Mouse (Mus musculus) liver, embryonic 15.5 days (tissue): Measurements from ENCODE around the gene Gm10024. TPM values are rescaled to one million over a fixed set of nuclear protein-coding genes. Genes with fewer than 3 reads are reported as not detected.
"Not testable (repeated sequence)": the region's sequence is repeated elsewhere in the genome, so short reads cannot be mapped to it uniquely, and the experiment has no call there.

Experiments used
- ATAC-seq: fragments of 200-750 bp; cut with Nextera tagmentation; 2 replicates; pipeline ENCODE4 v1.8.0; 2017; ENCODE audit warnings: moderate number of reproducible peaks, mild to moderate bottlenecking, moderate library complexity; ENCODE audit not compliant: insufficient read depth
- H3K27ac ChIP-seq: fragments of 300-500 bp; sonication (generic); replicated peaks from 2 replicates; pipeline ENCODE4 v1.5.1; 2015; ENCODE audit warnings: mild to moderate bottlenecking, inconsistent platforms
- H3K27me3 ChIP-seq: fragments of 300-500 bp; sonication (generic); 2 replicates; pipeline ENCODE4 v1.6.1; 2015; ENCODE audit warnings: mild to moderate bottlenecking, inconsistent platforms
- H3K36me3 ChIP-seq: fragments of 300-500 bp; sonication (generic); replicated peaks from 2 replicates; pipeline ENCODE4 v1.6.1; 2015; ENCODE audit warnings: moderate library complexity, mild to moderate bottlenecking, inconsistent platforms
- H3K4me1 ChIP-seq: fragments of 300-500 bp; sonication (generic); replicated peaks from 2 replicates; pipeline ENCODE4 v1.6.1; 2015; ENCODE audit warnings: inconsistent platforms
- H3K4me2 ChIP-seq: fragments of 300-500 bp; sonication (generic); 2 replicates; pipeline ENCODE4 v1.6.1; 2015; ENCODE audit warnings: moderate library complexity, mild to moderate bottlenecking, inconsistent platforms
- H3K4me3 ChIP-seq: fragments of 300-500 bp; sonication (generic); replicated peaks from 2 replicates; pipeline ENCODE4 v1.5.1; 2015; ENCODE audit warnings: mild to moderate bottlenecking, inconsistent platforms
- H3K9ac ChIP-seq: fragments of 300-500 bp; sonication (generic); 2 replicates; pipeline ENCODE4 v1.6.1; 2015; ENCODE audit warnings: moderate library complexity, mild to moderate bottlenecking, inconsistent platforms
- H3K9me3 ChIP-seq: fragments of 300-500 bp; sonication (generic); replicated peaks from 2 replicates; pipeline ENCODE4 v1.6.1; 2016; ENCODE audit warnings: inconsistent platforms
- WGBS: fragments of 180-500 bp; shearing (Covaris S2); methylation state at CpG from one replicate; pipeline ENCODE4 v1.1.7; 2015; ENCODE audit warnings: mixed read lengths; ENCODE audit not compliant: insufficient replicate concordance; 5-methylcytosine and 5-hydroxymethylcytosine counted together
- polyA plus RNA-seq: library from polyadenylated mRNA; unstranded; fragments of >200 nt; fragmentation: Nextera tagmentation; extraction: Ambion mirVana; gene quantifications from 2 replicates; pipeline ENCODE4 v1.2.1, GENCODE M21; 2015

The Gm10024 gene
- not detected in 2 replicates for polyA plus RNA-seq

DNA sequence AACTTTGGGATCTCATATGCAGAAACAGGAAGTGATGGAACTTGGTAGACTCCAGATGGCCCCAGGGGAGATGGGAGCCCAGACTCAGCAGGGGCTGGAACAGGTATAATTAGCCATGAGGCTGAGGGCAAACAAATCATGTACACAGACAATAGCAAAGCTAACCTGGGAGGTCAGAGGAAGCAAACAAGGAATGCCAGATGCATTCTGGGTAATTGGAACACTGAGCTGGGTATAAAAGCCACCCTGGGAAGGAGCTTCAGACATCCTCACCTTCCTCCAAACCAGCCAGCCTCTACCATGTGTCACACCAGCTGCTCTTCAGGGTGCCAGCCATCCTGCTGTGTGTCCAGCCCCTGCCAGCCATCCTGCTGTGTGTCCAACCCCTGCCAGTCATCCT, at the start of gene Gm10024:
TSS of gene Gm10024 (plus strand) at position 301 of the 400 bp plus-strand sequence.
- not testable (repeated sequence) for H3K9ac ChIP-seq, H3K4me3 ChIP-seq, H3K36me3 ChIP-seq, H3K27ac ChIP-seq, ATAC-seq, H3K4me2 ChIP-seq, H3K4me1 ChIP-seq, H3K9me3 ChIP-seq, H3K27me3 ChIP-seq

DNA sequence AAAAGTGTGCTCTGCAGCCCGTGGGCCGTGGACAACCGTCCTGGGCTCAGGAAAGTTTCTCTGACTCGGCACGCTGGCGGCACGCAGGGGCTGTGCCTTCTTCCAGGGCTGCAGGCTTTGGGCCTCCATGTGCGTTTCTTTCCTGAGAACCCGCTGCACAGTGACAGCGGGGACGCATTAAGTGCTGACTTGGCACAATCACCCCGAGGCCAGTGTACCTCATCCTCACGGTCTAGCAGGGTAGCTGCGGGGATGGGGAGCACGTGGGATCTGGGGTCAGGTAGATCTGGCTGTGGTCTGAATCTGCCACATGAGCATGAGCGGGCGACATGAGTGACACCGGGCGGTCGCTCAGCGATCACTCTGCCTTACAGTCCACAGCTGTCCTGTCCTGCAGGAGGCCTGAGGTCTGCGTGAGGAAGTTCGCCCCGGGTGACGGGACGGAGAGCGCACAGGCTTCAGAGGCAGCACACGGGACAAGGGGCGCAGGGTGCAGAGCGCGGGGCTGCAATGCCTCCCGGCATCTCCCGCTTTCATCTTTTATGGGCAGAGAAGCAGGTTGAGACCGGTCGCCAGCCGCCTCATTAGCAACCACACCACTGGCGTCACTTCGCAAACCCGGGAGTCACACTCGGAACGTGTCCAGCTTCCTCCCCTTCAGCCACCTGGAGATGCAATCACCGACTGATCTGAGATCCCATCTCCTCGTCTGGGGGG, 47.1 kb upstream of the Gm10024 start:
- no peak overlapping the region for H3K9ac ChIP-seq
- no peaks in the 10 kb centered on the region for H3K4me1 ChIP-seq
- WGBS = 41% methylated on average over 43 of the region's 43 CpGs
- no peak for ATAC-seq
- no peak overlapping the region for H3K4me3 ChIP-seq
- no peak overlapping the region for H3K4me2 ChIP-seq
- H3K27ac ChIP-seq = no peak overlapping the region
- H3K9me3 ChIP-seq = no peaks in the 10 kb centered on the region
- peaks cover 23% of the 10 kb centered on the region for H3K27me3 ChIP-seq
- no peaks in the 10 kb centered on the region for H3K36me3 ChIP-seq

DNA sequence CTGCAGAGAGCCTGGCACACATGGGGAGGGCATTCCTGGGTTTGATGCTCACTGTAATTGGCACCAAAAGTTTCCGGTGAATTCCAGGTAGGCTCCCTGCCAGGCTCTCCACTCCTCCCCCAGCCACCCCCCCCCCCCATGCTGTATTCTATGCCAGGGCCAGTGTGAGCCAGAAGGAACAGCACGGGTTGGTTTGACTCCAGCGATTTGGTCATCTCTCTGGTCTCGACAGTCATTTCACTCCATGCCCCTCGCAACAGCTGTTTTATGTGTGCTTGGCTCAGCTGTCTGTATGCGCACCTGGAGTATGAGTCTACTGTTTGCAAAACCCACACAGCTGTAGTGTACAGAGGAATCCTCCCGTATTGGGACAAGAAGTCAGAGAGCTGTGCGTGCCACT, 44.9 kb upstream of the Gm10024 start:
- Histone ChIP-seq H3K9me3 (no peaks in the 10 kb centered on the region), H3K9ac (no peak overlapping the region), H3K4me3 (no peak overlapping the region), H3K4me2 (no peak overlapping the region), H3K4me1 (peaks cover 9% of the 10 kb centered on the region), H3K27ac (no peak overlapping the region), H3K27me3 (peaks cover 23% of the 10 kb centered on the region), H3K36me3 (no peaks in the 10 kb centered on the region)
- no peak for ATAC-seq
- WGBS = 72% methylated on average over 8 of the region's 8 CpGs

DNA sequence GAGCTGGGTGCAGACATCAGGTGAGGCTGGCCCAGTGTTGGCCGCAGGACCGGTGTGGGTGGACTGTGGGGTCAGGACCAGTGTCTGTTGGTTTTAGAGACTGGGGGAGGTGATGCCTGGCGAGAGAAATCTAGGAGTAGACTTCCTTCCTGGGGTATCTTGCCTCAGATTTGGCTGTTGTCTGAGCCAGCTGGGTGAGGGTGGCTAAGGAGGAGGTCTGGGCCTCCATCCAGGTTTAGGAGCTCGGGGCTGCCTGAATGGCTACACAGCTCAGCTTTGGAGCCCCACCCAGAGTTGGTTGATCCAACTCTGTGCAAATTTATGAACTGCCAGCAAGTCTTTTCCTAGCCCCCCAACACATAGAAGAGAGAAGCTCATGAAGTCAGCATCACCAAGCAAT, 43.9 kb upstream of the Gm10024 start:
- H3K9me3 ChIP-seq = no peaks in the 10 kb centered on the region
- no peak overlapping the region for H3K9ac ChIP-seq
- H3K4me3 ChIP-seq = no peak overlapping the region
- H3K36me3 ChIP-seq = no peaks in the 10 kb centered on the region
- H3K4me2 ChIP-seq = no peak overlapping the region
- 66% methylated on average over 4 of the region's 4 CpGs for WGBS
- H3K27ac ChIP-seq = no peak overlapping the region
- H3K4me1 ChIP-seq = peaks cover 14% of the 10 kb centered on the region
- ATAC-seq = no peak
- peaks cover 23% of the 10 kb centered on the region for H3K27me3 ChIP-seq

DNA sequence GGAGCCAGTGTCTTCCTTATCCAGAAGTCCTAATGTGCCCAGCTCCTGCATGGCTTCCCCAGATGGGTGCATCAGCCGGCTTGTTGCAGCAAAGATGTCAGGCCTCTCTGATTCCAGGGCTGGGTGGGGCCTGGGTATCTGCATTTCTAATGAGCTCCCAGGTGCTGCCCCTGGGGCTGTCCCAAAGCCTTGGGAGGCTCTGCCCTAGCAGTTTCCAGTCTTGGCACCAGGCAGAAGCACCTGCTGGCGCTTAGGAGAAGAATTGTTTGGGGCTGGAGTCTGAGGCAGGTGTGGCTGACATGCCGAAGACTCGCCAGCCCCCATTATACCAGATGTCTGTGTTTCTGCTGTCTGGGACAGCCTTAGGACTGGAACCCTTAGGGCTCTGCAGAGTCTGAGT, 40.5 kb upstream of the Gm10024 start:
- H3K9me3 ChIP-seq = no peaks in the 10 kb centered on the region
- H3K4me2 ChIP-seq = no peak overlapping the region
- peaks cover 14% of the 10 kb centered on the region for H3K4me1 ChIP-seq
- no peak for ATAC-seq
- no peaks in the 10 kb centered on the region for H3K36me3 ChIP-seq
- no peak overlapping the region for H3K4me3 ChIP-seq
- no peak overlapping the region for H3K9ac ChIP-seq
- no peak overlapping the region for H3K27ac ChIP-seq
- WGBS = 71% methylated on average over 4 of the region's 4 CpGs
- H3K27me3 ChIP-seq = peaks cover 22% of the 10 kb centered on the region

DNA sequence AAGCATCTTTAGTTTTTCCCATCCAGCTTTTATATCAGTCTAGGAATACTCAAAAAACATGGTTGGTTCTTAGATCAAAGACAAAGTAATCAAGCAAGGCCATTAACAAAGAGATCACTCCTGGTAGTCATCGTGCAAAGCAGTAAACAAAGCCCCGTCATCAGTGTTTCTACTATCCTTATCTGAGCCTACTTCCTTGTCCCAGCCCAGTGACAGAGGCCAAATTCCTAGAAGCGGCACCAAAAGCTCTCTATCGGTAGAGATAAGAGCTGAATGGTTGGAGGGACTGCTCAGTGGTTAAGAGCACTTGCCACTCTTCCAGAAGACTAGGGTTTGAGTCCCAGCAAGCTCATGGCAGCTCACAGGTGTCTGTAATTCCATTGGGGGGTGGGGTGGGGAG, 39.7 kb upstream of the Gm10024 start:
- H3K4me3 ChIP-seq = no peak overlapping the region
- 12% methylated on average over 4 of the region's 4 CpGs for WGBS
- peak overlapping the region; percentile 2; the same call in 1 of the 2 replicates for H3K4me2 ChIP-seq
- H3K36me3 ChIP-seq = no peaks in the 10 kb centered on the region
- H3K9me3 ChIP-seq = no peaks in the 10 kb centered on the region
- no peak overlapping the region for H3K27ac ChIP-seq
- H3K9ac ChIP-seq = no peak overlapping the region
- H3K27me3 ChIP-seq = peaks cover 25% of the 10 kb centered on the region
- ATAC-seq = peak; percentile 85
- H3K4me1 ChIP-seq = peaks cover 14% of the 10 kb centered on the region

DNA sequence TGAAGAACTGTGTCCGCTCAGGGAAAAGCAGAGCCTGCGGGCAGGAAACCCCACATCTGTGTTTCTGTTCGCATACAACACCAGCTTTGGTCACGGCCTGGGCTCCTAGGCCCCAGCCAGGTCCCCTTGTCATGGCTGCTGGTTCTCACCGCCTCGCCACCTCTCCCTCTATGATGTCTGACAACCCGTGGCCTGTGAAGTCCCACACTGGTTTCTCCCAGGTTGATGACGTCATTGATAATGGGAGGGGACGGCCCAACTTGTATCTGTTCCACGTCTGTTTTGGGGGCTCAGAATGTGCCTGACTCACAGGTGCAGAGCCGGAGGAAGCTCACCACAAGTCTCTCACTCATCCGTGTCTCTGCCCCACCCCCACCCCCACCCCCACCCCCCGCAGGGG, 37.5 kb upstream of the Gm10024 start:
- no peak overlapping the region for H3K9ac ChIP-seq
- H3K4me3 ChIP-seq = no peak overlapping the region
- H3K4me2 ChIP-seq = no peak overlapping the region
- WGBS = 57% methylated on average over 13 of the region's 13 CpGs
- no peak for ATAC-seq
- peaks cover 43% of the 10 kb centered on the region for H3K27me3 ChIP-seq
- H3K36me3 ChIP-seq = no peaks in the 10 kb centered on the region
- peaks cover 14% of the 10 kb centered on the region for H3K4me1 ChIP-seq
- H3K27ac ChIP-seq = no peak overlapping the region
- H3K9me3 ChIP-seq = no peaks in the 10 kb centered on the region

DNA sequence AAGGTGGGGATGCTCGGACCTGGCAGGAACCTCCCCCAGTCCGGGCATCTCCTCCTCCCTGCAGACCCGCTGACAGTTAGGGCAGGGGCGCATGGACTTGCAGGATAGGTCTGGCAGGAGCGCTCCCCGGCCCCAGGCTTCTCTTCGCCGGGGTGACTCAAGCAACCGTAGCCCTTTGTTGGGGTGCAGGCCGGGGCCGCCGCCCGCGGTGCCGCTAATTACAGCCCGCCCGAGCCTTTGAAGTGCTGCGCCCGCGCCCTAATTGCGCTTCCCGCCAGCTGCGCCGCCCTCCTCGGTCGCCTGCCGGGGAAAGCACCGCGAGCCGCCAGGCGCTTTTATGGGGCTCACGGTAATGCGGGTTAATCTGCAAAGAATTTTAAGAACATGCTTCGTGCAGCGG, 33.7 kb upstream of the Gm10024 start:
- H3K4me3 ChIP-seq = no peak overlapping the region
- no peak overlapping the region for H3K4me2 ChIP-seq
- H3K27me3 ChIP-seq = peaks cover 71% of the 10 kb centered on the region
- ATAC-seq = no peak
- H3K27ac ChIP-seq = no peak overlapping the region
- H3K9me3 ChIP-seq = no peaks in the 10 kb centered on the region
- WGBS = 1% methylated on average over 35 of the region's 35 CpGs
- no peak overlapping the region for H3K9ac ChIP-seq
- H3K36me3 ChIP-seq = no peaks in the 10 kb centered on the region
- H3K4me1 ChIP-seq = no peaks in the 10 kb centered on the region

DNA sequence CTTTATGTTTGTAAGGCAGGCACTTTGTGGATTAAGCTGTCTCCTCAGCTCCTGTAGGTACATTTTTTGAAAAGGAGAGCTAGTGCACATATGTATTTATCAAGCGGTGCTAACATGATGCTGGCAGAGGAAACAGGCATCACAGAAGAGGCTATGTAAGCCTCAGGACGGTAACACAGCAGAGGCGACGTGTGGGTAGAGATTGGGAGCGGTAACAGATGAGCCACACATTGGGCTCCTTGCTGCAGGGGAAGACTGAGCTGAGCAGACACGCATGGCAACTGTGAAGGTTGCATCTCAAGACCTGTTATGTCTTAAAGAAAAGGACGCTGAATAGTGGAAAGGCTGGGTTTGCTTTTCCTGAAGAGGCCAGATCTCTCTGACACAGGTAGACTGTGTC, 28.3 kb upstream of the Gm10024 start:
- H3K4me2 ChIP-seq = no peak overlapping the region
- H3K9me3 ChIP-seq = no peaks in the 10 kb centered on the region
- no peaks in the 10 kb centered on the region for H3K36me3 ChIP-seq
- no peaks in the 10 kb centered on the region for H3K4me1 ChIP-seq
- no peak overlapping the region for H3K27ac ChIP-seq
- WGBS = 52% methylated on average over 7 of the region's 7 CpGs
- H3K4me3 ChIP-seq = no peak overlapping the region
- no peak for ATAC-seq
- H3K27me3 ChIP-seq = peaks cover 90% of the 10 kb centered on the region
- H3K9ac ChIP-seq = no peak overlapping the region

DNA sequence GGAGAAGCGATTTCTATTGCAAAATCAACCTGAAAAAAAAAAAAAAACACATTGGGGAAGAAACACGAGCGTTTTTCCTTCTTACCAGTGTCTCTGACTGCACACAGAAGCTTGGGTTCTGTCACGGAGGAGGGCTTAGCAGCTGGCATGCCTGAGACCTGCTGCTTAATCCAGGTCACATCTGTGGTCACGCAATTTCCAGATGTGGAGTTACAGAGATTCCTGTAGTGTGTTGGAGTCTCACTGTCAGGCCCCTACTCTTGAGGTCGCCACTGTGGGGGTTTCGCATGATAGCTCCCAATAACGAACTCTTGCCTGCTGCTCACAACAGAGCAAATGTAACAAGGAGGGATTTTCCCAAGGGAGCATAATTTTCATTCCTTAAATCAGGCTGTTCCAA, 27.1 kb upstream of the Gm10024 start:
- Histone ChIP-seq H3K4me1 (no peaks in the 10 kb centered on the region), H3K4me2 (no peak overlapping the region), H3K9ac (no peak overlapping the region), H3K4me3 (no peak overlapping the region), H3K27ac (no peak overlapping the region), H3K27me3 (peaks cover 90% of the 10 kb centered on the region), H3K36me3 (no peaks in the 10 kb centered on the region), H3K9me3 (no peaks in the 10 kb centered on the region)
- 31% methylated on average over 8 of the region's 8 CpGs for WGBS
- no peak for ATAC-seq

DNA sequence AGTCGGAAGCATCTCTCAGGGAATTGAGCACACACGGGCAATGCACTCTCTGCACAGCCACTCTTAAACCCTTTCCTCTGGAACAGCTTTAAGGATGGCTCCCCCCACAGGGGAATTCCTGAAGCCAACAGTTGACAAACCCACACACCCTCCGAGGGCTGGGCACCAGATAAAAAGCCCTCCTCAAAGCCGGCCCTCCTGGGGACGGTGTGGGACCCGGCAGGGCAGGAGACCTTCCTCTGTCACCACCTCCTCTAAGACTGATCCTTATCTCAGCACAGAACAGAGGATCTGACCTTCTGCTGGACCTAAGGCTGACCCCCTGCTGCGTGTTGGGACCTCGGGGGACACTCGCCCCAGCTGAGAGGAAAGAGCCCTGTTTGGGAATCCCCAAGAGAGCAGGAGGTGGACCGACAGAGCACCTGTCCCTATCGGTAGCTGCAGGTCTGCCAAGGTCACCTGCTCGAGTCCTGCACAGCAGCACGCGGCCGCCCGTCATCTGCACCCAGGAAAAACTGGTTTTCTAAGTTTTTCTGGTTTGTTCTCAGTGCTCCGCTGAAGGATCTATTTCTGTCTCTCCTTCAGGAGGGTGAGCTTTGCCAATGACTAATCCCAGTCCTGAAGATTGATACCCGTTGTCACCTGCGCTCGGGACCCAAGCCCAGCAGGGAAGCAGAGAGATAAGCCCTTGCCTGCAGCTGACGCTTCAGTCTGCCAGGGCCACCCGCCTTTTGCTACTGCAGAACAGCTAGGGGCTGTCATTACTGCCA, 25.2 kb upstream of the Gm10024 start, which contains the start of gene Tspear:
TSS of gene Tspear (plus strand) at position 675 of the 770 bp plus-strand sequence.
- Histone ChIP-seq H3K27ac (no peak within 1 kb of the TSS), H3K9me3 (no peaks in the 10 kb centered on the region), H3K4me2 (no peak within 1 kb of the TSS), H3K27me3 (peaks cover 74% of the 10 kb centered on the region), H3K9ac (no peak within 1 kb of the TSS), H3K36me3 (no peaks in the 10 kb centered on the region), H3K4me3 (no peak within 1 kb of the TSS), H3K4me1 (no peaks in the 10 kb centered on the region)
- WGBS = 5% methylated on average over 22 of the region's 22 CpGs
- no peak for ATAC-seq
